Mouse (Mus musculus): ENCODE measurements at regions not wholly inside any gene's neighbourhood (a gene's known extent, or its start where the extent isn't known, plus 50 kb on each side); places are given as distances from the start of the nearest gene placed in this dataset.

- H3K9ac ChIP-seq (ENCODE audit: low read depth, low read length): no peak overlapping the region
- H3K36me3 ChIP-seq (ENCODE audit: control insufficient read depth, insufficient read depth): no peaks in the 10 kb centered on the region
- H3K4me2 ChIP-seq (replicated peaks; ENCODE audit: low read depth): no peak overlapping the region
- H3K27me3 ChIP-seq (replicated peaks; ENCODE audit: control insufficient read depth, insufficient read depth, low read length): no peaks in the 10 kb centered on the region
- WGBS: 83% methylated on average over 4 of the region's 4 CpGs
- no peaks in the 10 kb centered on the region for H3K9me3 ChIP-seq (ENCODE audit: control insufficient read depth)
- H3K4me1 ChIP-seq (replicated peaks; ENCODE audit: control insufficient read depth, insufficient read depth, low read length): no peaks in the 10 kb centered on the region
- H3K4me3 ChIP-seq (ENCODE audit: low read depth, low read length): no peak overlapping the region
- ATAC-seq: no peak
- no peak overlapping the region for H3K27ac ChIP-seq (ENCODE audit: low read depth, low read length)
- no peak for TF ChIP-seq CTCF (IDR thresholded peaks at IDR 0.05; ENCODE audit: low read depth)
Observed at GRCm38 (mm10) chr1:166817927-166818326, 136.3 kb upstream of the Fmo9 start.

DNA sequence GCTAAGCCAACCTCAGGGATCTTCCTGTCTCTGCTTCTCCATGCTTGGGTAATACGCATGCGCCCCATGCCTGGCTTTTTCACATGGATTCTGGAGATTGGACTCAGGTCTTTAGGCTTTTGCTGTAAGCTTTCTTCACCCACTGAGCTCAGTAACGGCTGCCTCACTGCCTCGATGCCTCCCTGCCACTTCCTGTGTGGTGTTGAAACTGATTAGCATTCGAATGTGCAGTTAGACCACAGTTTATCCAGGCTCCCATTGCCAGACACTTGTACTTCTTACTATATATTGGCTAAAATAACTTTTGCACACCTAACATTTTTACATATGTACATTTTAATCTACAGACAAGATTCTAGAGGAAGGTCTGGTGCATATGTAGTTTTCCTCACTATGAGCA lies 137.0 kb upstream of the Fmo9 start:
- Histone ChIP-seq H3K27me3 (replicated peaks; ENCODE audit: control insufficient read depth, insufficient read depth, low read length) (no peaks in the 10 kb centered on the region), H3K9me3 (ENCODE audit: control insufficient read depth) (no peaks in the 10 kb centered on the region), H3K27ac (ENCODE audit: low read depth, low read length) (no peak overlapping the region), H3K36me3 (ENCODE audit: control insufficient read depth, insufficient read depth) (no peaks in the 10 kb centered on the region), H3K4me2 (replicated peaks; ENCODE audit: low read depth) (no peak overlapping the region), H3K9ac (ENCODE audit: low read depth, low read length) (no peak overlapping the region), H3K4me3 (ENCODE audit: low read depth, low read length) (no peak overlapping the region), H3K4me1 (replicated peaks; ENCODE audit: control insufficient read depth, insufficient read depth, low read length) (no peaks in the 10 kb centered on the region)
- 82% methylated on average over 5 of the region's 5 CpGs for WGBS
- no peak for TF ChIP-seq CTCF (IDR thresholded peaks at IDR 0.05; ENCODE audit: low read depth)
- ATAC-seq: no peak

DNA sequence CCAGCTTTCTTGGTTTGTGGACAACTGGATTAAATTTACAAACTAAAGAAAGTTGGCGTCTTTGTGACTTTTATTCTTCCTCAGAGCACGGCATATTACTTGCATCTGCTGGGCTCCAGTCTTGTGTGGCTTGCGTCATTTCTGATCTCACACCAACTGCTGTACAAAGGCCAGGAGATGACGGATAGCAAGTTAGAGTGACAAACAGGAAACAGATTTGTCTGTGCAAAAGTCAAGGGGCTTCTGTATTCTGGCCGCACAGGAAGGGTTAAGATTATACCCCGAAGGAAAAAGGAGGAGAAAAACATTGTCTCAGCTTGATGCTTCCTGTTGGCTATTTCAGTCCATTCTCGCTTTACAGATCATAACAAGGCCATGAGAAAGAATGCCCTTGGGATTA lies 137.8 kb upstream of the Fmo9 start:
- ATAC-seq: no peak
- H3K36me3 ChIP-seq (ENCODE audit: control insufficient read depth, insufficient read depth): no peaks in the 10 kb centered on the region
- no peak overlapping the region for H3K27ac ChIP-seq (ENCODE audit: low read depth, low read length)
- no peak overlapping the region for H3K4me3 ChIP-seq (ENCODE audit: low read depth, low read length)
- H3K4me2 ChIP-seq (replicated peaks; ENCODE audit: low read depth): no peak overlapping the region
- WGBS: 59% methylated on average over 7 of the region's 7 CpGs
- TF ChIP-seq CTCF (IDR thresholded peaks at IDR 0.05; ENCODE audit: low read depth): no peak
- H3K27me3 ChIP-seq (replicated peaks; ENCODE audit: control insufficient read depth, insufficient read depth, low read length): no peaks in the 10 kb centered on the region
- H3K9me3 ChIP-seq (ENCODE audit: control insufficient read depth): no peaks in the 10 kb centered on the region
- H3K9ac ChIP-seq (ENCODE audit: low read depth, low read length): no peak overlapping the region
- no peaks in the 10 kb centered on the region for H3K4me1 ChIP-seq (replicated peaks; ENCODE audit: control insufficient read depth, insufficient read depth, low read length)

DNA sequence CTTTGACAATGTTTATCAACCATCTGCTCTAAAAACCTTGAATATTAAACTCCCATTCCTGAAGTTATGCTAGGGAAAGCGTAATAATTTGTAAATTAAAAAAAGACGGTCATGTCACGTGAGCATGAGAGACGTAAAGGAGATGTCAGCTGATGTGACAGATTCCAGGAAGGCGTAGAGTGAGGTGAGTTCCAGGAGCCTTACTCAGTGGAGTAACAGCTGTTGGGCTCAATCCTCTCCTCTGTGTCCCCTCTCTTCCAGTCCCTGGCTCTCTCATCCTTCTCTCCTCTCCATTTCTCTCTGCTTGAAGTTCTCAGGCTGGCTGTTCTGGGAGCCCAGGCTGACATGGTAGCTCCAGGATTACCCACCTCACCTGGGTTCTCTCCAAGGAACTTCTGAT lies 138.4 kb upstream of the Fmo9 start:
- no peak for TF ChIP-seq CTCF (IDR thresholded peaks at IDR 0.05; ENCODE audit: low read depth)
- Histone ChIP-seq H3K4me2 (replicated peaks; ENCODE audit: low read depth) (no peak overlapping the region), H3K4me3 (ENCODE audit: low read depth, low read length) (no peak overlapping the region), H3K9me3 (ENCODE audit: control insufficient read depth) (no peaks in the 10 kb centered on the region), H3K36me3 (ENCODE audit: control insufficient read depth, insufficient read depth) (no peaks in the 10 kb centered on the region), H3K9ac (ENCODE audit: low read depth, low read length) (no peak overlapping the region), H3K4me1 (replicated peaks; ENCODE audit: control insufficient read depth, insufficient read depth, low read length) (no peaks in the 10 kb centered on the region), H3K27ac (ENCODE audit: low read depth, low read length) (no peak overlapping the region), H3K27me3 (replicated peaks; ENCODE audit: control insufficient read depth, insufficient read depth, low read length) (no peaks in the 10 kb centered on the region)
- 89% methylated on average over 5 of the region's 5 CpGs for WGBS
- ATAC-seq: no peak

DNA sequence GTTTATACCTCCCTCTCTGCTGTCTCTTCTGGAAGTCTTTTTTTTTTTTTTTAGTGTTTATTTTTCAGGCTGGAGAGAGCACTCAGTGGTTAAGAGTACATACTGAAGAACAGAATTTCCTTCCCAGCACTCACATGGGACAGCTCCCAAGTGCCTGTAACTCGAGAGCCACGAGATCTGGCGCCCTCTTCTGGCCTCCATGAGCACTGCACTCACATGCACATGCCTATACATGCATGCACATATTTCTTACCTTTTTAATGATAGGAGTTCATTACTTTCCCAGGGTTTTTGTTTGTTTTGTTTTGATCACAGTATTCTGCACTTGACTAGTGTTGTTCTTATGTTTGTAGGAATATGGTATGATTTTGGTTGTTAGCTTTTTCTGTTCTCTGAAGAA lies 139.5 kb upstream of the Fmo9 start:
- Histone ChIP-seq H3K36me3 (ENCODE audit: control insufficient read depth, insufficient read depth) (no peaks in the 10 kb centered on the region), H3K27me3 (replicated peaks; ENCODE audit: control insufficient read depth, insufficient read depth, low read length) (no peaks in the 10 kb centered on the region), H3K4me1 (replicated peaks; ENCODE audit: control insufficient read depth, insufficient read depth, low read length) (no peaks in the 10 kb centered on the region), H3K9me3 (ENCODE audit: control insufficient read depth) (no peaks in the 10 kb centered on the region), H3K4me3 (ENCODE audit: low read depth, low read length) (no peak overlapping the region), H3K27ac (ENCODE audit: low read depth, low read length) (no peak overlapping the region), H3K9ac (ENCODE audit: low read depth, low read length) (no peak overlapping the region), H3K4me2 (replicated peaks; ENCODE audit: low read depth) (no peak overlapping the region)
- 42% methylated on average over 3 of the region's 3 CpGs for WGBS
- TF ChIP-seq CTCF (IDR thresholded peaks at IDR 0.05; ENCODE audit: low read depth): peak; percentile 36; the same call in 1 of the 2 replicates
- ATAC-seq: no peak

GRCm38 (mm10) chr1:166837299-166837698 lies 155.7 kb upstream of the Fmo9 start:
- 53% methylated on average over 1 of the region's 1 CpGs for WGBS
- no peak overlapping the region for H3K9ac ChIP-seq (ENCODE audit: low read depth, low read length)

GRCm38 (mm10) chr1:166839833-166840232 lies 158.2 kb upstream of the Fmo9 start:
- no peak for TF ChIP-seq CTCF (IDR thresholded peaks at IDR 0.05; ENCODE audit: low read depth)
- H3K4me3 ChIP-seq (ENCODE audit: low read depth, low read length): no peak overlapping the region
- 41% methylated on average over 7 of the region's 7 CpGs for WGBS
- no peaks in the 10 kb centered on the region for H3K36me3 ChIP-seq (ENCODE audit: control insufficient read depth, insufficient read depth)
- H3K4me1 ChIP-seq (replicated peaks; ENCODE audit: control insufficient read depth, insufficient read depth, low read length): no peaks in the 10 kb centered on the region
- no peak for ATAC-seq
- no peak overlapping the region for H3K9ac ChIP-seq (ENCODE audit: low read depth, low read length)
- H3K4me2 ChIP-seq (replicated peaks; ENCODE audit: low read depth): no peak overlapping the region
- no peaks in the 10 kb centered on the region for H3K9me3 ChIP-seq (ENCODE audit: control insufficient read depth)
- no peaks in the 10 kb centered on the region for H3K27me3 ChIP-seq (replicated peaks; ENCODE audit: control insufficient read depth, insufficient read depth, low read length)
- H3K27ac ChIP-seq (ENCODE audit: low read depth, low read length): no peak overlapping the region

More at GRCm38 (mm10) chr1:166837299-166837698, 155.7 kb upstream of the Fmo9 start:
- H3K4me2 ChIP-seq (replicated peaks; ENCODE audit: low read depth): no peak overlapping the region
- no peaks in the 10 kb centered on the region for H3K36me3 ChIP-seq (ENCODE audit: control insufficient read depth, insufficient read depth)
- no peak overlapping the region for H3K4me3 ChIP-seq (ENCODE audit: low read depth, low read length)
- H3K9me3 ChIP-seq (ENCODE audit: control insufficient read depth): no peaks in the 10 kb centered on the region
- no peaks in the 10 kb centered on the region for H3K4me1 ChIP-seq (replicated peaks; ENCODE audit: control insufficient read depth, insufficient read depth, low read length)
- no peaks in the 10 kb centered on the region for H3K27me3 ChIP-seq (replicated peaks; ENCODE audit: control insufficient read depth, insufficient read depth, low read length)
- ATAC-seq: no peak
- TF ChIP-seq CTCF (IDR thresholded peaks at IDR 0.05; ENCODE audit: low read depth): no peak
- no peak overlapping the region for H3K27ac ChIP-seq (ENCODE audit: low read depth, low read length)
